Mouse (Mus musculus) kidney, adult 2 months (tissue): Measurements from ENCODE around the gene Gpc6. TPM values are rescaled to one million over a fixed set of nuclear protein-coding genes. Genes with fewer than 3 reads are reported as not detected.

Source experiments
- DNase-seq: peaks from one replicate; pipeline ENCODE4 v3.0.0; 2021
- H3K27ac ChIP-seq: fragments of 200-500 bp; 2 replicates; pipeline ENCODE4 v1.5.1; 2012; ENCODE audit warnings: low read depth, low read length, control low read depth, inconsistent platforms; ENCODE audit not compliant: insufficient read depth
- H3K27me3 ChIP-seq: fragments of 200-500 bp; replicated peaks from 2 replicates; pipeline ENCODE4 v1.6.1; 2012; ENCODE audit warnings: mild to moderate bottlenecking, moderate library complexity, low read length, inconsistent platforms; ENCODE audit not compliant: control insufficient read depth, insufficient read depth
- H3K36me3 ChIP-seq: fragments of 200-500 bp; 2 replicates; pipeline ENCODE4 v1.6.1; 2012; ENCODE audit warnings: mild to moderate bottlenecking, moderate library complexity, low read length, inconsistent platforms; ENCODE audit not compliant: control insufficient read depth, insufficient read depth
- H3K4me1 ChIP-seq: fragments of 200-500 bp; 2 replicates; pipeline ENCODE4 v1.6.1; 2011; ENCODE audit warnings: low read length; ENCODE audit not compliant: control insufficient read depth, insufficient read depth
- H3K4me3 ChIP-seq: fragments of 200-500 bp; 2 replicates; pipeline ENCODE4 v1.5.1; 2011; ENCODE audit warnings: mild to moderate bottlenecking, low read depth, low read length, control low read depth; ENCODE audit not compliant: insufficient read depth
- CTCF ChIP-seq: fragments of 200-500 bp; conservative IDR thresholded peaks from 2 replicates; pipeline ENCODE4 v1.5.1; 2011; ENCODE audit warnings: low read depth, mild to moderate bottlenecking, control low read depth, low read length, moderate library complexity, mixed read lengths; ENCODE audit not compliant: insufficient read depth, insufficient read length
- POLR2A ChIP-seq: fragments of 200-500 bp; IDR thresholded peaks from one replicate; pipeline ENCODE4 v1.6.1; 2011; ENCODE audit warnings: low read depth, low read length, control low read depth
- WGBS: fragments of 180-500 bp; shearing (Covaris S2); methylation state at CpG from one replicate; pipeline ENCODE4 v1.1.7; 2018; 5-methylcytosine and 5-hydroxymethylcytosine counted together
- polyA plus RNA-seq: library from polyadenylated mRNA; depleted of rRNA; stranded (reverse); fragments of >200 nt; gene quantifications from 2 replicates; pipeline ENCODE4 v1.2.3, GENCODE M21; 2012

Gpc6 gene
- polyA plus RNA-seq, 1 experiment = 3.4 TPM

DNA sequence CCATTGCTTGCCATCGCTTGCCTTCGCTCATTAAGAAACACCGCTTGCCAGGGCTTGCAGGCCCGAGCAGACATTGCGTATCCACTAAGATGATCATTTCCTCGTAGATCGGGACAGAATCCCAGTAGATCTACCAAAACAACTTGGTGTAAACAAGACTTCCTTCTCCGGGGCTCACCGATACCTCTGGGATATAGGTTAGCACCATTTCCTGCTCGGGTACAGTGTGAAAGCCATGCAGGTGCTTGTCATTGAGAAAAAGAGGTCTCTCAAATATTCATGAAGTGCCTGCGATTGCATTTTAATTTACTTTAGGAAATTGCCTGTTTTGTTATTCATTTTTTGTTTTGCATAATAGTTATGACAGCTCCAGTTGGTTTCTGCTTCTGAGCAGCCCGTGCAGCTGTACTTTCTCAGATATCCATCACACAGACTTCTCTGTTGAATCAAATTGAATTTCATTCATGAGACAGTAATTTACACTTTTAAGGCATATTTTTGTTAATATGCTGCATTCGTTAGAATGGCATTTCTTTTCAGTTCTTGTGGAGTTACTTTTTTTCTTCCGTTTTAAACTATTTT, 230.9 kb downstream of the Gpc6 start:
- 91% methylated on average over 14 of the region's 14 CpGs for WGBS
- TF ChIP-seq CTCF (no peak), POLR2A (no peak)

DNA sequence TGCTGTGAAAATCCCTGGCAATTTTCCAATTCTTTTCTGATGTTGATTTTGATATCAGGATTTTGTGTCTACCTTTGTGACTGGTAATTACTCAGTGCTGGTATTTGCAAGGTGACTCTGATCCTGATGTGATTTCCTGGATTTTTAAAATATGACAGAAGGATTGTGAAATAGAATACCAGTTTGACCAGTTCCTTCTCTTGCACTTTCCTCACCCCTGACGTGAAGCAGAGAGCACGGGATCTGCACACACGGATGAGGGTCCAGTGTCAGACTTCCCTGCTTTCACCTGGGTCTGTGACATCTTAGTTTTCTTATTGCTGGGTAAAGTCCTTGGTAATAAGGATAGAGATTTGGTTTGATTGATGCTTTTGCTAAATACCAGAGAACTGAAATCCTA, 232.3 kb downstream of the Gpc6 start:
- no peak for DNase-seq
- no peak overlapping the region for H3K27ac ChIP-seq
- H3K4me3 ChIP-seq = no peak overlapping the region
- TF ChIP-seq POLR2A (no peak), CTCF (no peak)
- no peaks in the 10 kb centered on the region for H3K27me3 ChIP-seq
- H3K4me1 ChIP-seq = no peaks in the 10 kb centered on the region
- no peaks in the 10 kb centered on the region for H3K36me3 ChIP-seq
- 66% methylated on average over 3 of the region's 3 CpGs for WGBS

More for the DNA sequence above, 230.9 kb downstream of the Gpc6 start:
- H3K27me3 ChIP-seq = no peaks in the 10 kb centered on the region
- H3K27ac ChIP-seq = no peak overlapping the region
- H3K4me1 ChIP-seq = no peaks in the 10 kb centered on the region
- H3K36me3 ChIP-seq = no peaks in the 10 kb centered on the region
- DNase-seq = no peak
- H3K4me3 ChIP-seq = no peak overlapping the region

GRCm38 (mm10) chr14:117166350-117166749, 241.2 kb downstream of the Gpc6 start:
- Histone ChIP-seq H3K27ac (no peak overlapping the region), H3K4me3 (no peak overlapping the region), H3K27me3 (no peaks in the 10 kb centered on the region), H3K36me3 (no peaks in the 10 kb centered on the region), H3K4me1 (no peaks in the 10 kb centered on the region)
- 98% methylated on average over 5 of the region's 5 CpGs for WGBS
- TF ChIP-seq CTCF = no peak
- TF ChIP-seq POLR2A = no peak
- DNase-seq = no peak

DNA sequence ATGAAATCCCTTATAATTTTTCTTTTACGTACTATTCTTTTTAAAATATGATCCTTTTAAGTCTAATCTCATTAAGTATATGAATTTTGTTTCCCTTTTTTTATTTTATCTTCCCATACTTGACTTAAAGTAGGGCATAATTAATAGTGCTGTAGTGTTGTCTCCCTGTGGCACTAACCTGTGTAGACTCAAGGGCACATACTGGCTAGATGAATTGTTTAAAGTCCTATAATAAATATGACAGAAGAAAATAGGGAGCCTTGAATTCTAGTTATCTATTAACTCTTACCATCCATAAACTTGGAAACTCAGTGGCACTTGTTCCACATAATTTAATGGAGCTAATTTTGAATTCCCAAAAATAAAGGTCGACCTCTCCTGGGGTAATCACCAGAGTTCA, 268.2 kb downstream of the Gpc6 start:
- WGBS = 81% methylated on average over 2 of the region's 2 CpGs
- H3K27me3 ChIP-seq = no peaks in the 10 kb centered on the region
- H3K4me3 ChIP-seq = no peak overlapping the region
- H3K27ac ChIP-seq = no peak overlapping the region
- no peaks in the 10 kb centered on the region for H3K36me3 ChIP-seq
- H3K4me1 ChIP-seq = no peaks in the 10 kb centered on the region
- TF ChIP-seq CTCF = no peak
- DNase-seq = no peak

DNA sequence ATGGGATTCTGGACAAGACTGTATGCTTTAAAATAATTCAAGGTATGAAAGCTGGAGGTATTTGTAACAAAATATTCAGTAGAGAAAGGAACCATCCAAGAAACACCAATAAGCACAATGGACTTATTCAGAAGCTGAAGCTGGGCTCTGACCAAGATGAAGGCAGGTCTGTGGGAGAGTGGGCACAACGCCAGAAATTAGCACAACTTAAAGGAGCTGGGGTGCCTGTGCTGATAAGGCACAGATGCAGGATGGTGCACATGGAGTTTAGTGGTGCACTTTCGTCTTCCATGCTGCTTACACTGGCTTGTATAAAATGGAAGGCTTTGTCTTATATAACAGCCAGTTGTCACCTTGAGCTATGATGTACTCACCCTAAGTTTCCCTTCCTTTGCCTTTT, 276.9 kb downstream of the Gpc6 start:
- Histone ChIP-seq H3K4me3 (no peak overlapping the region), H3K27me3 (no peaks in the 10 kb centered on the region), H3K4me1 (no peaks in the 10 kb centered on the region), H3K36me3 (no peaks in the 10 kb centered on the region), H3K27ac (no peak overlapping the region)
- no peak for DNase-seq
- 78% methylated on average over 2 of the region's 2 CpGs for WGBS
- TF ChIP-seq POLR2A (no peak), CTCF (no peak)

- WGBS = 81% methylated on average over 3 of the region's 3 CpGs
- H3K27ac ChIP-seq = no peak overlapping the region
- TF ChIP-seq POLR2A (no peak), CTCF (no peak)
- no peaks in the 10 kb centered on the region for H3K4me1 ChIP-seq
- H3K27me3 ChIP-seq = no peaks in the 10 kb centered on the region
- no peaks in the 10 kb centered on the region for H3K36me3 ChIP-seq
- DNase-seq = no peak
- H3K4me3 ChIP-seq = no peak overlapping the region
These were observed 278.8 kb downstream of the Gpc6 start for GRCm38 (mm10) chr14:117203960-117204359.

GRCm38 (mm10) chr14:117214373-117214772, 289.3 kb downstream of the Gpc6 start:
- no peaks in the 10 kb centered on the region for H3K36me3 ChIP-seq
- H3K27me3 ChIP-seq = no peaks in the 10 kb centered on the region
- no peaks in the 10 kb centered on the region for H3K4me1 ChIP-seq
- no peak for DNase-seq
- TF ChIP-seq CTCF (no peak), POLR2A (no peak)
- no peak overlapping the region for H3K27ac ChIP-seq
- no peak overlapping the region for H3K4me3 ChIP-seq

GRCm38 (mm10) chr14:117226920-117227319, 301.8 kb downstream of the Gpc6 start:
- Histone ChIP-seq H3K36me3 (no peaks in the 10 kb centered on the region), H3K4me1 (no peaks in the 10 kb centered on the region)
- no peak for DNase-seq

More at GRCm38 (mm10) chr14:117226920-117227319, 301.8 kb downstream of the Gpc6 start:
- Histone ChIP-seq H3K27me3 (no peaks in the 10 kb centered on the region), H3K4me3 (no peak overlapping the region), H3K27ac (no peak overlapping the region)
- TF ChIP-seq POLR2A = no peak
- TF ChIP-seq CTCF = no peak
